Mouse (Mus musculus) megakaryocyte-erythroid progenitor cell, adult 5 weeks (primary cell): Measurements from ENCODE around the gene Cdcp2. TPM values are rescaled to one million over a fixed set of nuclear protein-coding genes. Genes with fewer than 3 reads are reported as not detected.

Experiments used
- polyA plus RNA-seq: library from polyadenylated mRNA; stranded (reverse); fragments of >175 nt; gene quantifications from 2 replicates; pipeline ENCODE4 v1.2.3, GENCODE M21; 2012

Gene Cdcp2
- not detected in 2 replicates for polyA plus RNA-seq

GRCm38 (mm10) chr4:107096841-107097373, at the start of gene Cdcp2:
Gene Cdcp2, plus strand, starts transcription at chr4:107096891.

GRCm38 (mm10) chr4:107066252-107067124, 30.2 kb upstream of the Cdcp2 start, which contains the start of the genes Mrpl37 and Cyb5rl:
Gene Mrpl37, minus strand, starts transcription at chr4:107066868.
Gene Cyb5rl, plus strand, starts transcription at chr4:107066988.

Other genes starting within 250 kb of the Cdcp2 start
- 152 and 172 TPM in 2 replicates for gene Ssbp3, start 186.2 kb upstream of the Cdcp2 start, polyA plus RNA-seq
- 41.6 and 46.4 TPM in 2 replicates for gene Mrpl37, start 30.0 kb upstream of the Cdcp2 start, polyA plus RNA-seq
- gene Cyb5rl, start 29.9 kb upstream of the Cdcp2 start, polyA plus RNA-seq, result 7.3 and 11.1 TPM in 2 replicates
- gene Tmem59, start 81.5 kb downstream of the Cdcp2 start, polyA plus RNA-seq, result 141 and 151 TPM in 2 replicates
- gene Tceanc2, start 82.2 kb downstream of the Cdcp2 start, polyA plus RNA-seq, result 23.4 and 25.8 TPM in 2 replicates
- gene Ldlrad1, start 112.3 kb downstream of the Cdcp2 start, polyA plus RNA-seq, result not detected in 2 replicates
- 6.5 TPM in 2 replicates for gene Lrrc42, start 156.6 kb downstream of the Cdcp2 start, polyA plus RNA-seq
- 3.8 and 5.1 TPM in 2 replicates for gene Hspb11, start 156.7 kb downstream of the Cdcp2 start, polyA plus RNA-seq
- not detected in 2 replicates for gene Dio1, start 210.3 kb downstream of the Cdcp2 start, polyA plus RNA-seq
- gene Yipf1, start 217.5 kb downstream of the Cdcp2 start, polyA plus RNA-seq, result 19.4 and 19.6 TPM in 2 replicates